Mouse (Mus musculus) heart, embryonic 13.5 days (tissue): ENCODE data around the gene 4931422A03Rik. TPM values are rescaled to one million over a fixed set of nuclear protein-coding genes. Genes with fewer than 3 reads are reported as not detected.
"Not testable (repeated sequence)": the region's sequence is repeated elsewhere in the genome, so short reads cannot be mapped to it uniquely, and the experiment has no call there.

Source experiments
- ATAC-seq: fragments of 200-750 bp; cut with Nextera tagmentation; 2 replicates; pipeline ENCODE4 v1.8.0; 2017; ENCODE audit warnings: moderate TSS enrichment; ENCODE audit not compliant: insufficient number of reproducible peaks, low FRiP score, low TSS enrichment; ENCODE audit errors: extremely low read depth
- H3K27ac ChIP-seq: fragments of 300-500 bp; sonication (generic); replicated peaks from 2 replicates; pipeline ENCODE4 v1.5.1; 2015; ENCODE audit warnings: moderate library complexity, mild to moderate bottlenecking, inconsistent platforms
- H3K27me3 ChIP-seq: fragments of 300-500 bp; sonication (generic); replicated peaks from 2 replicates; pipeline ENCODE4 v1.6.1; 2015; ENCODE audit warnings: mild to moderate bottlenecking, inconsistent platforms
- H3K36me3 ChIP-seq: fragments of 300-500 bp; sonication (generic); 2 replicates; pipeline ENCODE4 v1.6.1; 2015; ENCODE audit warnings: mild to moderate bottlenecking, inconsistent platforms
- H3K4me1 ChIP-seq: fragments of 300-500 bp; sonication (generic); 2 replicates; pipeline ENCODE4 v1.6.1; 2015; ENCODE audit warnings: inconsistent platforms
- H3K4me2 ChIP-seq: fragments of 300-500 bp; sonication (generic); 2 replicates; pipeline ENCODE4 v1.6.1; 2015; ENCODE audit warnings: inconsistent platforms, mild to moderate bottlenecking, moderate library complexity
- H3K4me3 ChIP-seq: fragments of 300-500 bp; sonication (generic); 2 replicates; pipeline ENCODE4 v1.5.1; 2015; ENCODE audit warnings: moderate library complexity, mild to moderate bottlenecking, inconsistent platforms
- H3K9ac ChIP-seq: fragments of 300-500 bp; sonication (generic); 2 replicates; pipeline ENCODE4 v1.6.1; 2015; ENCODE audit warnings: inconsistent platforms, mild to moderate bottlenecking, moderate library complexity
- H3K9me3 ChIP-seq: fragments of 300-500 bp; sonication (generic); 2 replicates; pipeline ENCODE4 v1.6.1; 2016; ENCODE audit warnings: inconsistent platforms
- WGBS: fragments of 180-500 bp; shearing (Covaris S2); methylation state at CpG from one replicate; pipeline ENCODE4 v1.1.7; 2015; ENCODE audit warnings: mixed read lengths; 5-methylcytosine and 5-hydroxymethylcytosine counted together
- polyA plus RNA-seq: library from polyadenylated mRNA; unstranded; fragments of >200 nt; fragmentation: Nextera tagmentation; extraction: Ambion mirVana; gene quantifications from 2 replicates; pipeline ENCODE4 v1.2.1, GENCODE M21; 2015

The 4931422A03Rik gene
- polyA plus RNA-seq, 1 experiment from 2014 or later: 1.6 TPM

- not testable (repeated sequence) for H3K9ac ChIP-seq, ATAC-seq, H3K4me2 ChIP-seq, H3K4me3 ChIP-seq, H3K9me3 ChIP-seq, H3K4me1 ChIP-seq, H3K36me3 ChIP-seq, H3K27ac ChIP-seq
- H3K27me3 ChIP-seq: peaks cover 24% of the 10 kb centered on the region
- WGBS: 60% methylated on average over 8 of the region's 8 CpGs
These were observed 40.6 kb downstream of the 4931422A03Rik start for GRCm38 (mm10) chr2:103987595-103987994.

- H3K9ac ChIP-seq: no peak overlapping the region
- no peak overlapping the region for H3K27ac ChIP-seq
- peaks cover 44% of the 10 kb centered on the region for H3K27me3 ChIP-seq
- H3K9me3 ChIP-seq: no peaks in the 10 kb centered on the region
- no peak for ATAC-seq
- H3K4me1 ChIP-seq: no peaks in the 10 kb centered on the region
- peaks cover 17% of the 10 kb centered on the region; the same call in 1 of the 2 replicates for H3K36me3 ChIP-seq
- no peak overlapping the region for H3K4me2 ChIP-seq
- no peak overlapping the region for H3K4me3 ChIP-seq
- WGBS: 87% methylated on average over 10 of the region's 10 CpGs
These were observed 45.0 kb downstream of the 4931422A03Rik start for GRCm38 (mm10) chr2:103983146-103983545.

- no peak overlapping the region for H3K27ac ChIP-seq
- H3K4me1 ChIP-seq: no peaks in the 10 kb centered on the region
- no peaks in the 10 kb centered on the region for H3K9me3 ChIP-seq
- no peak overlapping the region for H3K4me3 ChIP-seq
- no peak overlapping the region for H3K9ac ChIP-seq
- peaks cover 48% of the 10 kb centered on the region for H3K27me3 ChIP-seq
- WGBS: 8% methylated on average over 5 of the region's 5 CpGs
- no peak for ATAC-seq
- H3K36me3 ChIP-seq: peaks cover 17% of the 10 kb centered on the region; the same call in 1 of the 2 replicates
- H3K4me2 ChIP-seq: no peak overlapping the region
These were observed 45.9 kb downstream of the 4931422A03Rik start for GRCm38 (mm10) chr2:103982250-103982649.

- H3K9ac ChIP-seq: no peak overlapping the region
- H3K4me1 ChIP-seq: no peaks in the 10 kb centered on the region
- no peak overlapping the region for H3K27ac ChIP-seq
- no peaks in the 10 kb centered on the region for H3K9me3 ChIP-seq
- no peak overlapping the region for H3K4me2 ChIP-seq
- H3K4me3 ChIP-seq: no peak overlapping the region
- peaks cover 26% of the 10 kb centered on the region for H3K36me3 ChIP-seq
- WGBS: 75% methylated on average over 9 of the region's 9 CpGs
- H3K27me3 ChIP-seq: peaks cover 69% of the 10 kb centered on the region
- no peak for ATAC-seq
These were observed 50.4 kb downstream of the 4931422A03Rik start for GRCm38 (mm10) chr2:103977716-103978115.

GRCm38 (mm10) chr2:103977216-103977615 lies 50.9 kb downstream of the 4931422A03Rik start:
- ATAC-seq: no peak
- Histone ChIP-seq H3K36me3 (peaks cover 26% of the 10 kb centered on the region), H3K9me3 (no peaks in the 10 kb centered on the region), H3K4me2 (no peak overlapping the region), H3K27me3 (peaks cover 74% of the 10 kb centered on the region), H3K9ac (no peak overlapping the region), H3K4me3 (no peak overlapping the region), H3K27ac (no peak overlapping the region), H3K4me1 (no peaks in the 10 kb centered on the region)
- 72% methylated on average over 8 of the region's 8 CpGs for WGBS

- peaks cover 21% of the 10 kb centered on the region for H3K36me3 ChIP-seq
- H3K27ac ChIP-seq: no peak overlapping the region
- peaks cover 7% of the 10 kb centered on the region; the same call in 1 of the 2 replicates for H3K4me1 ChIP-seq
- ATAC-seq: no peak
- H3K27me3 ChIP-seq: peaks cover 82% of the 10 kb centered on the region
- no peak overlapping the region for H3K4me3 ChIP-seq
- no peaks in the 10 kb centered on the region for H3K9me3 ChIP-seq
- 70% methylated on average over 7 of the region's 7 CpGs for WGBS
- H3K9ac ChIP-seq: no peak overlapping the region
- no peak overlapping the region for H3K4me2 ChIP-seq
These were observed 52.3 kb downstream of the 4931422A03Rik start for GRCm38 (mm10) chr2:103975904-103976303.

GRCm38 (mm10) chr2:103971838-103972237 lies 56.3 kb downstream of the 4931422A03Rik start:
- no peak for ATAC-seq
- peaks cover 9% of the 10 kb centered on the region; the same call in 1 of the 2 replicates for H3K36me3 ChIP-seq
- peak overlapping the region; percentile 90; the same call in 1 of the 2 replicates for H3K9ac ChIP-seq
- H3K4me1 ChIP-seq: peaks cover 12% of the 10 kb centered on the region
- peak overlapping the region; percentile 85 for H3K4me3 ChIP-seq
- H3K9me3 ChIP-seq: no peaks in the 10 kb centered on the region
- peaks cover 71% of the 10 kb centered on the region for H3K27me3 ChIP-seq
- peak overlapping the region; percentile 97 for H3K4me2 ChIP-seq
- H3K27ac ChIP-seq: no peak overlapping the region
- 37% methylated on average over 3 of the region's 3 CpGs for WGBS

- 3% methylated on average over 32 of the region's 32 CpGs for WGBS
- peak overlapping the region; percentile 97 for H3K4me2 ChIP-seq
- H3K9ac ChIP-seq: peak overlapping the region; percentile 90
- H3K4me1 ChIP-seq: peaks cover 12% of the 10 kb centered on the region
- peak overlapping the region; percentile 77 for H3K27ac ChIP-seq
- no peaks in the 10 kb centered on the region for H3K9me3 ChIP-seq
- no peak for ATAC-seq
- H3K4me3 ChIP-seq: peak overlapping the region; percentile 85
- H3K36me3 ChIP-seq: peaks cover 9% of the 10 kb centered on the region; the same call in 1 of the 2 replicates
- peaks cover 77% of the 10 kb centered on the region for H3K27me3 ChIP-seq
These were observed 57.1 kb downstream of the 4931422A03Rik start for GRCm38 (mm10) chr2:103970791-103971649.

DNA sequence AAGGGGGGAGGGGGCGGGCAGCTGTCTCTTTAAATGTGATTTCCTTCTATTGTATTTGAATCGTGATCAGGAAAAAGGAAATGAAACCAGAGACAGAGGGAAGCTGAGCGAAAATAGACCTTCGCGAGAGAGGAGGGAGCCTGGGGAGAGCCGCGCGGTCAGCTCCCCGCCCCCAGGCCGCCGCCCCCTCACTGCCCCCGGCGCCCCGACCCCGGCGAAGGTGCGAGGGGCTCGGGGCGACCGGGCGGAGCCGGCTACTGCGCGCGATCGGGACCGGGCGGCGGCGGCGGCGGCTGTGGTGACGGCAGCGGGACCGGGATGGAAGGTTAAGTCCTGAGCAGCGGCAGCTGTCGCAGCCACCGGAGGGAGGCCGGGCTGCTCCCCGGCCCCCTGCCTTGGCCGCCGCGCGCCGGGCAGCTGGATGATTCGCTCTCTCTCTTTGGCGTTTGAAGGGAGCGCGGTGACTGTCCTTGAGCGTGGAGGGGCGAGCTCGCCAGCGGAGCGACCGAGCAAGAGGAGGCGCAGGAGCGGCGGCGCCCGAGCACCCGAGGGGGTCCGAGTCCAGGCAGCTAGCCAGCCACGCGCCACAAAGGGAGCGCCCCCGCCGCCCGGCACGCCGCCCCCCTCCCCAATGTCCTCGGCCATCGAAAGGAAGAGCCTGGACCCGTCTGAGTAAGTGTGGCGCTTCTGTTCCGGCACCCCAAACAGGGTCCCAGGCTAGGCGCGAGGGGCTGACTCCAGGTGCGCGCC lies 57.9 kb downstream of the 4931422A03Rik start:
- Histone ChIP-seq H3K27me3 (peaks cover 78% of the 10 kb centered on the region), H3K36me3 (peaks cover 9% of the 10 kb centered on the region; the same call in 1 of the 2 replicates), H3K4me1 (peaks cover 12% of the 10 kb centered on the region), H3K9ac (peak overlapping the region; percentile 90), H3K4me2 (peak overlapping the region; percentile 97), H3K27ac (peak overlapping the region; percentile 77), H3K9me3 (no peaks in the 10 kb centered on the region), H3K4me3 (peak overlapping the region; percentile 85)
- under 1% methylated on average over 79 of the region's 79 CpGs for WGBS
- peak; percentile 51 for ATAC-seq

GRCm38 (mm10) chr2:103969437-103970040 lies 58.6 kb downstream of the 4931422A03Rik start:
- Histone ChIP-seq H3K4me1 (peaks cover 12% of the 10 kb centered on the region), H3K9ac (peak overlapping the region; percentile 90), H3K27ac (peak overlapping the region; percentile 77), H3K9me3 (no peaks in the 10 kb centered on the region), H3K4me2 (peak overlapping the region; percentile 97), H3K4me3 (peak overlapping the region; percentile 85), H3K27me3 (peaks cover 79% of the 10 kb centered on the region), H3K36me3 (peaks cover 9% of the 10 kb centered on the region; the same call in 1 of the 2 replicates)
- ATAC-seq: no peak
- under 1% methylated on average over 40 of the region's 40 CpGs for WGBS

DNA sequence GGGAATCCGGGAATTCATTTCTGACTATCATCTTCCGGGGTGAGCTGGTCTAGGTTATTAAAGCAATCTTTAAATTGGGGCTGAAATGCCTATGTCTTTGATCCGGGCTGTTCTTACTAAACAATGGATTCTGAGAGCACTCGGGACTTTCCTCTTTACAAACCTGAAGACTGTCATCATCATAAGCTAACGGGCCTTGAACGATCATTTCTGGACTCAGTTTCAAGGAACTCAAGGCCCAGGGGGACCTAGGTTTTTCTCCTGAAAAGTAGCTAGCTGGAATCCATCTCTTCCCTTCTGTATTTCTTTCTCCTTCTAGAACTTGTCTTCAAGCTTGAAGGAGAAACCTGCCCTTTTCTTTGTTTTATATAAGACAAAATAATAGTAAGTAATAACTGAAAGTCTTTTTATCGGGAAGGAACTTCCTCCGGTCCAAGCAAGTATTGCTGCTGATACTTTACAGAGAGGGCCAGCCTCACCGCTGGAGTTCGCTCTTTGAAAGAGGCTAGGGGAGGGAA lies 59.2 kb downstream of the 4931422A03Rik start:
- H3K27me3 ChIP-seq: peaks cover 77% of the 10 kb centered on the region
- WGBS: 25% methylated on average over 10 of the region's 10 CpGs
- peak overlapping the region; percentile 90 for H3K9ac ChIP-seq
- H3K9me3 ChIP-seq: no peaks in the 10 kb centered on the region
- H3K27ac ChIP-seq: peak overlapping the region; percentile 77
- peaks cover 12% of the 10 kb centered on the region for H3K4me1 ChIP-seq
- ATAC-seq: no peak
- peaks cover 9% of the 10 kb centered on the region; the same call in 1 of the 2 replicates for H3K36me3 ChIP-seq
- peak overlapping the region; percentile 97 for H3K4me2 ChIP-seq
- peak overlapping the region; percentile 85 for H3K4me3 ChIP-seq
